Comparison of ENCODE assay signal across 30 mouse cellular contexts in the genomic region with DNA sequence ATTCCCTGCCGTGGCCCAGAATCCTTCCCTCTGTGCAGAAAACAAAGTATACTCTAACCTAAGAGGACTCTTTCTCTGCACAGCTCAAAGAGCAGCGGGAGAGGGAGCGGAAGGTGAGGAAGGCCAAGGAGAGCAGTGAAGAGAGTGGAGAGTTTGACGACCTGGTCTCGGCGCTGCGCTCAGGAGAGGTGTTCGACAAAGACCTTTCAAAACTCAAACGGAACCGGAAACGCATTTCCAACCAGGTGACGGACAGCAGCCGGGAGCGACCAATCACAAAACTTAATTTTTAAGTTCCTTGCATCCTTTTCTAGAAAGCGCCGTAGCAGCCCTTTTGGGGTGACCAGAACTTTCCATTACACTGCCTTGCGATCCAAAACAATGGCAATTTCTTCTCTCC.
"Had no signal": no experiment of that assay in that cellular context is flagged by ENCODE, and none has a peak within 500 bp of the region (broad histone marks: within the 10 kb centered on the region; RNA-seq: fewer than 3 reads in every experiment).

No protein-coding gene starts in this region.

- H3K27me3 ChIP-seq: heart, embryonic 12.5 days; heart, embryonic 13.5 days; heart, embryonic 15.5 days; hindbrain, embryonic 12.5 days; hindbrain, embryonic 13.5 days; hindbrain, embryonic 15.5 days; intestine, embryonic 15.5 days; kidney, embryonic 15.5 days had no signal

- H3K4me1 ChIP-seq: heart, embryonic 15.5 days; hindbrain, embryonic 12.5 days; hindbrain, embryonic 13.5 days; hindbrain, embryonic 15.5 days; intestine, embryonic 15.5 days; kidney, embryonic 15.5 days had no signal

- DNase-seq: heart, postnatal 10 days; heart, postnatal 14 days; heart, postnatal 36 days; heart, postnatal 4 days; kidney, adult 11 months; kidney, adult 18-20 months; kidney, adult 2 months; kidney, adult 8-10 months; kidney, adult 9 months; kidney, postnatal 10 days; kidney, postnatal 14 days; kidney, postnatal 25 days; kidney, postnatal 36 days; kidney, postnatal 4 days; layer of hippocampus, adult 9-11 months; layer of hippocampus, postnatal 36 days had no signal

- H3K9me3 ChIP-seq: heart, embryonic 12.5 days; heart, embryonic 13.5 days; heart, embryonic 15.5 days; hindbrain, embryonic 10.5 days; hindbrain, embryonic 12.5 days; hindbrain, embryonic 13.5 days; hindbrain, embryonic 15.5 days; intestine, embryonic 15.5 days; kidney, embryonic 15.5 days had no signal

- H3K9ac ChIP-seq: heart, embryonic 12.5 days; heart, embryonic 13.5 days; heart, embryonic 15.5 days; hindbrain, embryonic 12.5 days; hindbrain, embryonic 13.5 days; hindbrain, embryonic 14.5 days; hindbrain, embryonic 15.5 days; intestine, embryonic 15.5 days; kidney, embryonic 15.5 days had no signal

- H3K27ac ChIP-seq: heart, embryonic 13.5 days; heart, embryonic 15.5 days; hindbrain, embryonic 10.5 days; hindbrain, embryonic 12.5 days; hindbrain, embryonic 13.5 days; hindbrain, embryonic 14.5 days; hindbrain, embryonic 15.5 days; hindbrain, postnatal 0 days; intestine, embryonic 15.5 days; kidney, embryonic 15.5 days; kidney, postnatal 0 days; layer of hippocampus, adult 2 months; left cerebral cortex, adult 2 months had no signal

- H3K4me3 ChIP-seq: heart, embryonic 12.5 days; heart, embryonic 13.5 days; heart, embryonic 15.5 days; hindbrain, embryonic 10.5 days; hindbrain, embryonic 12.5 days; hindbrain, embryonic 13.5 days; hindbrain, embryonic 15.5 days; intestine, embryonic 15.5 days; kidney, embryonic 15.5 days; layer of hippocampus, adult 2 months; left cerebral cortex, adult 2 months had no signal
